Mouse (Mus musculus) left cerebral cortex, adult 8-10 months (tissue): ENCODE results near the gene Tsen2. TPM values are rescaled to one million over a fixed set of nuclear protein-coding genes. Genes with fewer than 3 reads are reported as not detected.

ENCODE experiments used
- DNase-seq, 2 experiments: peaks; one replicate each; pipeline ENCODE4 v3.0.0; 2022; ENCODE audit warnings: low spot score in 2 of 2
- total RNA-seq, 4 experiments: library from RNA; stranded (reverse); gene quantifications; 2 replicates each; pipeline ENCODE4 v1.2.4; 2022

The Tsen2 gene
- total RNA-seq: 10 to 100 TPM; 21.1 to 27.7 (median 26.1) TPM

- peak; percentile 94 to 97 for DNase-seq
These were observed at the start of gene Tsen2 for GRCm38 (mm10) chr6:115544442-115544970. TSS of gene Tsen2 (plus strand) at chr6:115544664.

- DNase-seq: peak in 1 of 2 experiments; percentile 44
These were observed 44.9 kb upstream of the Tsen2 start for GRCm38 (mm10) chr6:115499540-115499939.

GRCm38 (mm10) chr6:115500234-115500633 lies 44.2 kb upstream of the Tsen2 start:
- no peak for DNase-seq

- DNase-seq: no peak
These were observed 43.3 kb upstream of the Tsen2 start for GRCm38 (mm10) chr6:115501131-115501530.

GRCm38 (mm10) chr6:115503038-115503437 lies 41.4 kb upstream of the Tsen2 start:
- no peak for DNase-seq

GRCm38 (mm10) chr6:115503549-115504159 lies 40.8 kb upstream of the Tsen2 start:
- no peak for DNase-seq

- no peak for DNase-seq
These were observed 40.3 kb upstream of the Tsen2 start for GRCm38 (mm10) chr6:115504160-115504558.

- no peak for DNase-seq
These were observed 39.5 kb upstream of the Tsen2 start for GRCm38 (mm10) chr6:115504915-115505314.

GRCm38 (mm10) chr6:115506425-115506824 lies 38.0 kb upstream of the Tsen2 start:
- no peak for DNase-seq

- DNase-seq: no peak
These were observed 33.0 kb upstream of the Tsen2 start for GRCm38 (mm10) chr6:115511447-115511846.

- no peak for DNase-seq
These were observed 31.3 kb upstream of the Tsen2 start for GRCm38 (mm10) chr6:115513207-115513606.

GRCm38 (mm10) chr6:115517904-115518303 lies 26.6 kb upstream of the Tsen2 start:
- DNase-seq: no peak

GRCm38 (mm10) chr6:115518352-115518751 lies 26.1 kb upstream of the Tsen2 start:
- DNase-seq: no peak

- no peak for DNase-seq
These were observed 25.2 kb upstream of the Tsen2 start for GRCm38 (mm10) chr6:115519275-115519699.

- DNase-seq: no peak
These were observed 22.5 kb upstream of the Tsen2 start for GRCm38 (mm10) chr6:115521923-115522322.

GRCm38 (mm10) chr6:115522691-115523146 lies 21.7 kb upstream of the Tsen2 start:
- DNase-seq: no peak

GRCm38 (mm10) chr6:115523201-115523600 lies 21.3 kb upstream of the Tsen2 start:
- DNase-seq: peak in 1 of 2 experiments; percentile 48

GRCm38 (mm10) chr6:115524449-115524990 lies 19.9 kb upstream of the Tsen2 start:
- DNase-seq: no peak

GRCm38 (mm10) chr6:115527418-115527817 lies 17.0 kb upstream of the Tsen2 start:
- no peak for DNase-seq

GRCm38 (mm10) chr6:115528372-115528771 lies 16.1 kb upstream of the Tsen2 start:
- no peak for DNase-seq

GRCm38 (mm10) chr6:115534617-115535016 lies 9.8 kb upstream of the Tsen2 start:
- DNase-seq: no peak

GRCm38 (mm10) chr6:115536169-115536568 lies 8.3 kb upstream of the Tsen2 start:
- DNase-seq: no peak
